Mouse (Mus musculus) embryo, embryonic 10.5 days (tissue): Measurements from ENCODE around the gene Tmem150a.

ENCODE experiments used
- DNase-seq: peaks from one replicate; pipeline ENCODE4 v3.0.0-alpha.2; 2015; ENCODE audit warnings: low spot score

Tmem150a gene

GRCm38 (mm10) chr6:72374206-72374605 is 19.0 kb downstream of the Tmem150a start:
- no peak for DNase-seq

- DNase-seq = no peak
Measured at GRCm38 (mm10) chr6:72374820-72375563, 19.7 kb downstream of the Tmem150a start.

DNA sequence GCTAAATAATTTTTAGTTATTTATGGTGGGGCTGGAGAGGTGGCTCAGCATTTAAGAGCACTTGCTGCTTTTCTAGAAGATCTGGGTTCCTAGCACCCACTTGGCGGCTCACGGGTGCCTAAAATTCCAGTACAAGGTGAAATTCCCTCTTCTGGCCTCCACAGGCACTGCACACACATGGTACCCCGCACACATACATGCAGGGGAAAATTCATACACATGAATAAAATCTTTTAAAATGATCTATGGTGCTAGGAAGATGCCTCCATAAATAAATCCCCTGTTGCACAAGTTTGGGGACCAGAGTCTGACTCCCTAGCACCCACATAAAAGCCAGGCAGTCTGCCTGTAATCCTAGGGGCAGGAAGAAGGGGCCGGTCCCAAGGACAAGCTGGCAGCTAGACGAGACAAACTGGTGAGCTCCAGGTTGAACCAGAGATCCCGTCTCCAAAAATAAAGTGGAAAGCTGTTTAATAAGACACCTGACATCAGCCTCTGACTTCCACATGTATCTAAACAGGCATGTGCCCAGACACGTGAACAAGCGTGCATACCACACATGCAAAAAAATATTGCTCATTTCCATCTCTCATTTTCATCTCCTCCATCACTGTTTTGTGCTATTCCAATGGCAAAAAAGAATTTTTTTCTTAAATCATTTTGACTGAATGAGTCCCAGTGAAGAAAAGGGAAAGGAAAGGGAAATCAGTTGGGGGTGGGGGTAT is 23.4 kb downstream of the Tmem150a start:
- no peak for DNase-seq

GRCm38 (mm10) chr6:72379377-72380130 is 24.3 kb downstream of the Tmem150a start:
- DNase-seq = no peak

DNA sequence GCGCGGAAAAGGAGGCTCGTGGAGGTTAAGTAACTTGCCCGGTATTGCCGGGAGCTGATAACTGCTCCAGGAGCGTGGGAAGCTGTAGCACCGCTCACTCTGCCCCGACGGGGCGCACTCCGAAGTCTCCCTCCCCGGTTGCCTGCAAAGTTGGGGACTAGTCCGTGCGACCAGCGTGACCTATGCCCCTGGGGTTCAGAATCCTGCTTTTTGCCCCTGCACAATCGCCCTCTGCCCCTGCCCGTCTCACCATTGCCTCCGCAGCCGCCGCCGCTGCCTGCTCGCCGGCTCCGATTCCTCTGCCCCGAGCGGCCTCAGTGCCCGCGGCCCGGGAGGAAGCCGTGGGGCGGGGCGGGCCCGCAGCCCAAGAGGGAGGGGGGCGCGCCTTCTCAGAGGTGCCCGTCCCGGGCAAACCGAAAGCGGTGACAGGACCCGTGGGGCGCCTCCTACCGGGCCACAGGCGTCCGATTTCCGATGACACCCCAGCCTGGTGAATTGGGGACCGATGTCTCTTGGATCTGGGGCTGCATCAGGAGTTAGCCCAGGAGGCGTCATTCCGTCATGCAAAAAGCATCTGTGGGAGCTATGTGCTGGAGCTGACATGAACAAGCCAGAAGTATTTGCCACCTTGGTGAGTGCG is 25.0 kb downstream of the Tmem150a start, which contains the start of gene Vamp5:
TSS of gene Vamp5 (minus strand) at position 338 of the 640 bp plus-strand sequence.
- peak; percentile 57 for DNase-seq

DNA sequence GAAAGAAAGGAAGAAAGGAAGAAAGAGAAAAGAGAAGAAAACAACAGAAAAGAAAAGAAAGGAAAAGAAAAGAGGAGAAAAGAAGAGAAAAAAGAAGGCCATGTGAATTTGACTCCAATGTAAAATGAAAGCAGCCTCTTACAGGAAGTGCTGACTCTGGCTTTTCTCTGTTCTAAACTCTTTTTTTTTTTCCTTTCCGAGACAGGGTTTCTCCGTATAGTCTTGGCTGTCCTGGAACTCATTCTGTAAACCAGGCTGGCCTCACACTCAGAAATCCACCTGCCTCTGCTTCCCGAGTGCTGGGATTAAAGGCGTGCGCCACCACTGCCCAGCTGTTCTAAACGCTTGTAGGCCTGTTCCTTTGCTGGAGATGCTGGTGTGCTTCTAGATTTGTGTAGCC is 27.2 kb downstream of the Tmem150a start:
- no peak for DNase-seq

- DNase-seq = no peak
Measured at GRCm38 (mm10) chr6:72383142-72383820, 28.0 kb downstream of the Tmem150a start.

GRCm38 (mm10) chr6:72383952-72384351 is 28.7 kb downstream of the Tmem150a start:
- DNase-seq = no peak

DNA sequence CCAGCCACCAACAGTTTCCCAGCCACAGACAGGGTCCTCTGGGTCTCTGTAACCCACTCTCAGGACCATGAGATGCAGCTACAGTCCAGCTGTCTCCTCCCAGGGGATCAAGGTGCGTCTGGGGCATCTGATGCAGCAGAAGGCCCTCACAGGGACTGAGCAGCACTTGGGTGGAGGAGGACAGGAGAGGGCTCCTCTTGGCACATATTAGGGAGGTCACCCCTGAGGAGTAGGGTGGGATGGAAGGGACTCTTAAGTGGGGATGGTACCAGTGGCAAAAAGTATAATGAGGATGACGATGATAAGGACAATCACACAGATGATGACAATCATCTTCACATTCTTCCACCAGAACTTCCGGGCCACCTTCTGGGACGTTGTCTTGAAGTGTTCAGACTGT is 30.0 kb downstream of the Tmem150a start:
- DNase-seq = no peak

DNA sequence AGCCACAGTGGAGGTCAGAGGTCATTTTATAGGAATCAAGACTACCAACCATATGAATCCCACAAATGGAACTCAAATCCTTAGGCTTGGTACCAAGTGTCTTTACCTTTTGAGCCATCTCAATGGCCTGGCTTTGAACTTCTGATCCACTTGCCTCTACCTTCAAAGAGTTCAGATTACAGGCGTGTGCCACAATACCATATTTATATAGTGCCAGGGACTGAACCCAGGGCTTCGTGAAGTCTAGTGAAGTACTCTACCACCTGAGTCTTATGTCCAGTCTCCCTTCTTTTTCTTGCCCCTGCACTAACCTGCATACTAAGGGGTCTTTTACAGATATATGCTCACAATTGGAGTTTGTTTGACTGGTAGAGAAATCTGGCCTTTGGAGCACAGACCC is 31.3 kb downstream of the Tmem150a start:
- DNase-seq = no peak

- no peak for DNase-seq
Measured at GRCm38 (mm10) chr6:72387816-72388215, 32.6 kb downstream of the Tmem150a start.

GRCm38 (mm10) chr6:72388266-72388665 is 33.0 kb downstream of the Tmem150a start:
- DNase-seq = no peak

DNA sequence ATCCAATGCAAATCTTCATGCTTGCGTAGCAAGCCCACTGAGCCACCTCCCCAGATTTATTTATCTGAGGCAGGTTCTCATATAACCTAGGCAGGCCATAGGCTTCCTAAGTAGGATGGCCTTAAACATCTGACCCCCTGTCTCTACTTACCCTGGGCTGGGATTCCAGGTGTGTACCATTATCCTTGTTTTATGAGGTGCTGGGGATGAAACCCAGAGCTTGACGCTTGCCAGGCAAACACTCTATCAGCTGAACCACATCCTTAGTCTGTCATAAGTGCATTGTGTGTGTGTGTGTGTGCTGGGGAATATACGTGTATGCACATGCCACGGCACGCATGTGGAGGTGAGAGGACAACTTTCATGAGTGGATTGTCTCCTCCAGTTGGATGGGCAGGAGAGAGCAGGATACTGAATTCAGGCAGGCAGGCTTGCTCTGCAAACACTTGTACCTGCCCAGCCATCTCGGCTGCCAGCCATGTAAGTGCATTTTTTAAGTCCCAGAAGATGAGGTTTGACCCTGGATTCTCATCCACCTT is 33.6 kb downstream of the Tmem150a start:
- no peak for DNase-seq

DNA sequence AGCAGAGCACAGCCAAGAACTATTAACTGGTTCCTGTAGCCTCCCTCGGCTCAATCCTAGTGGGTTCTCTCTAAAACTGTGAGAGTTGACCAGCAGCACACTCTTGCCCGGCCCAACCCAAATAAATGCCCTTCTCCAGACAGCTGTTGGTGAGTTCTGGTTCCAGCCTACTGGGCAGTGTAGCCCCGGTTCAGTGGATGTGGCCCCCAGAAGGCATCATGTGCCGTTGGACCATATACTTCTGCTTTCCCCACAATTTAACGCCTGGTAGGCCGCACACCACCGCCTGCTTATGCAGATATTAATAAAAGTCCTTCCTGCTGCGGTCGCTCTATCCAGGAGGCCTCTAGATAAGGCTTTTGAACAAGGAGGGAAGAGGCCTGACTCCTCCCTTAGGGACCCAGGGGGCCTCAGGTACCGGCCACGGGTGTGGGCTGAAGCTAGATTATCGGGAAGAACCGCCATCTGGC is 34.3 kb downstream of the Tmem150a start:
- DNase-seq = no peak

GRCm38 (mm10) chr6:72389941-72390771 is 34.9 kb downstream of the Tmem150a start, which contains the start of gene Vamp8:
Vamp8 (minus strand) TSS chr6:72390703.
- peak; percentile 59 for DNase-seq

GRCm38 (mm10) chr6:72390795-72391521 is 35.7 kb downstream of the Tmem150a start:
- peak; percentile 75 for DNase-seq

DNA sequence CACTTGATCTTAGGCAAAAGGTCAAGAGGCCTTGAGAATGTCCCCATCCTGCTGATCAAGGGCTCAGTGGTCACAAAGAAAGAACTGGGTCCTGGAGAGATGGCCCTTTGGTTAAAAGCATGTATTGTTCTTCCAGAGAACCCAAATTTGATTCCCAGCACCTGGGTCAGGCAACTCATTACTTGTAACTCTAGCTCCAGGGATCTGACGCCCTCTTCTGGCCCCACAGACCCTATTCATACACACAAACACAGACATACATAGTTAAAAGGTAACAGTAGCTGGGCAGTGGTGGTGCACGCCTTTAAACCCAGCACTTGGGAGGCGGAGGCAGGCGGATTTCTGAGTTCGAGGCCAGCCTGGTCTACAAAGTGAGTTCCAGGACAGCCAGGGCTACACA is 37.1 kb downstream of the Tmem150a start:
- no peak for DNase-seq

GRCm38 (mm10) chr6:72396837-72397251 is 41.6 kb downstream of the Tmem150a start:
- DNase-seq = no peak

GRCm38 (mm10) chr6:72399967-72400366 is 44.7 kb downstream of the Tmem150a start:
- peak; percentile 46 for DNase-seq
